Mouse (Mus musculus) neutrophil, adult 5-6 weeks (primary cell): ENCODE data around the gene Rad51d. TPM values are rescaled to one million over a fixed set of nuclear protein-coding genes. Genes with fewer than 3 reads are reported as not detected.

Experiments used
- ATAC-seq: fragments of 151-379, 151-347 bp; 2 replicates; pipeline ENCODE4 v1.8.0; 2017; ENCODE audit warnings: mild to moderate bottlenecking, moderate TSS enrichment; ENCODE audit not compliant: insufficient number of reproducible peaks, poor library complexity, low FRiP score, severe bottlenecking; ENCODE audit errors: extremely low read depth
- total RNA-seq: library from RNA; stranded (forward); fragments of 200-1000 nt; gene quantifications from 2 replicates; pipeline ENCODE4 v1.2.3, GENCODE M21; 2017

The Rad51d gene
- total RNA-seq, 1 experiment from 2014 or later, result 20.1 TPM

GRCm38 (mm10) chr11:82863059-82863458 is 27.4 kb downstream of the Rad51d start:
- ATAC-seq, result no peak

GRCm38 (mm10) chr11:82862638-82863037 is 27.8 kb downstream of the Rad51d start:
- no peak for ATAC-seq

GRCm38 (mm10) chr11:82861558-82861957 is 28.9 kb downstream of the Rad51d start:
- no peak for ATAC-seq

GRCm38 (mm10) chr11:82860759-82861158 is 29.7 kb downstream of the Rad51d start:
- ATAC-seq, result no peak

- no peak for ATAC-seq
These were observed 33.0 kb downstream of the Rad51d start for GRCm38 (mm10) chr11:82857307-82857848.

GRCm38 (mm10) chr11:82856032-82856431 is 34.4 kb downstream of the Rad51d start:
- ATAC-seq, result no peak

- ATAC-seq, result no peak
These were observed 35.0 kb downstream of the Rad51d start for GRCm38 (mm10) chr11:82855327-82855973.

- ATAC-seq, result no peak
These were observed 36.3 kb downstream of the Rad51d start for GRCm38 (mm10) chr11:82854111-82854510.

GRCm38 (mm10) chr11:82852958-82853357 is 37.5 kb downstream of the Rad51d start:
- no peak for ATAC-seq

- ATAC-seq, result no peak
These were observed 37.9 kb downstream of the Rad51d start for GRCm38 (mm10) chr11:82852540-82852939.

- ATAC-seq, result no peak
These were observed 38.3 kb downstream of the Rad51d start for GRCm38 (mm10) chr11:82852115-82852514.

GRCm38 (mm10) chr11:82850259-82850658 is 40.2 kb downstream of the Rad51d start:
- ATAC-seq, result no peak

- ATAC-seq, result no peak
These were observed 42.8 kb downstream of the Rad51d start for GRCm38 (mm10) chr11:82847571-82848000.

GRCm38 (mm10) chr11:82846938-82847337 is 43.5 kb downstream of the Rad51d start:
- no peak for ATAC-seq

- no peak for ATAC-seq
These were observed 44.4 kb downstream of the Rad51d start for GRCm38 (mm10) chr11:82846079-82846436.

GRCm38 (mm10) chr11:82845415-82846078 is 44.9 kb downstream of the Rad51d start:
- peak; percentile 86 for ATAC-seq

- no peak for ATAC-seq
These were observed 45.5 kb downstream of the Rad51d start for GRCm38 (mm10) chr11:82844771-82845414.

- ATAC-seq, result no peak
These were observed 51.9 kb downstream of the Rad51d start for GRCm38 (mm10) chr11:82838511-82838910.

- ATAC-seq, result no peak
These were observed 52.6 kb downstream of the Rad51d start for GRCm38 (mm10) chr11:82837848-82838247.

- ATAC-seq, result no peak
These were observed 53.2 kb downstream of the Rad51d start for GRCm38 (mm10) chr11:82837192-82837591.
